Mouse (Mus musculus) midbrain, embryonic 11.5 days (tissue): ENCODE data around the gene Tsc22d1. TPM values are rescaled to one million over a fixed set of nuclear protein-coding genes. Genes with fewer than 3 reads are reported as not detected.

ENCODE experiments used
- ATAC-seq: fragments of 200-750 bp; cut with Nextera tagmentation; 2 replicates; pipeline ENCODE4 v1.8.0; 2017; ENCODE audit warnings: moderate TSS enrichment, moderate library complexity; ENCODE audit not compliant: low FRiP score
- DNase-seq: peaks from one replicate; pipeline ENCODE4 v3.0.0; 2015; ENCODE audit warnings: low spot score; ENCODE audit errors: missing footprints
- H3K27ac ChIP-seq: fragments of 300-500 bp; sonication (generic); 2 replicates; pipeline ENCODE4 v1.5.1; 2014; ENCODE audit warnings: low read depth, low read length
- H3K27me3 ChIP-seq: fragments of 300-500 bp; sonication (generic); 2 replicates; pipeline ENCODE4 v1.6.1; 2014; ENCODE audit warnings: mild to moderate bottlenecking, low read length, moderate library complexity, mixed read lengths; ENCODE audit not compliant: control insufficient read depth, insufficient read depth
- H3K36me3 ChIP-seq: fragments of 300-500 bp; sonication (generic); 2 replicates; pipeline ENCODE4 v1.6.1; 2014; ENCODE audit warnings: mild to moderate bottlenecking, low read length, moderate library complexity, mixed read lengths; ENCODE audit not compliant: control insufficient read depth, insufficient read depth
- H3K4me1 ChIP-seq: fragments of 300-500 bp; sonication (generic); 2 replicates; pipeline ENCODE4 v1.6.1; 2014; ENCODE audit warnings: low read length; ENCODE audit not compliant: control insufficient read depth, insufficient read depth
- H3K4me2 ChIP-seq: fragments of 300-500 bp; sonication (generic); 2 replicates; pipeline ENCODE4 v1.6.1; 2014; ENCODE audit warnings: mild to moderate bottlenecking, moderate library complexity
- H3K4me3 ChIP-seq: fragments of 300-500 bp; sonication (generic); 2 replicates; pipeline ENCODE4 v1.5.1; 2014; ENCODE audit warnings: low read depth, low read length
- H3K9ac ChIP-seq: fragments of 300-500 bp; sonication (generic); 2 replicates; pipeline ENCODE4 v1.6.1; 2014; ENCODE audit warnings: low read length
- H3K9me3 ChIP-seq: fragments of 300-500 bp; sonication (generic); 2 replicates; pipeline ENCODE4 v1.6.1; 2016; ENCODE audit warnings: low read length; ENCODE audit not compliant: control insufficient read depth
- WGBS: fragments of 180-500 bp; shearing (Covaris S2); extraction: QIAGEN DNeasy Blood & Tissue Kit; methylation state at CpG from one replicate; pipeline ENCODE4 v1.1.7; 2014; 5-methylcytosine and 5-hydroxymethylcytosine counted together
- polyA plus RNA-seq: library from polyadenylated mRNA; unstranded; fragments of >200 nt; fragmentation: Nextera tagmentation; extraction: Ambion mirVana; gene quantifications from 2 replicates; pipeline ENCODE4 v1.2.1, GENCODE M21; 2014

The Tsc22d1 gene
- polyA plus RNA-seq, 1 experiment from 2014 or later: 495 TPM

DNA sequence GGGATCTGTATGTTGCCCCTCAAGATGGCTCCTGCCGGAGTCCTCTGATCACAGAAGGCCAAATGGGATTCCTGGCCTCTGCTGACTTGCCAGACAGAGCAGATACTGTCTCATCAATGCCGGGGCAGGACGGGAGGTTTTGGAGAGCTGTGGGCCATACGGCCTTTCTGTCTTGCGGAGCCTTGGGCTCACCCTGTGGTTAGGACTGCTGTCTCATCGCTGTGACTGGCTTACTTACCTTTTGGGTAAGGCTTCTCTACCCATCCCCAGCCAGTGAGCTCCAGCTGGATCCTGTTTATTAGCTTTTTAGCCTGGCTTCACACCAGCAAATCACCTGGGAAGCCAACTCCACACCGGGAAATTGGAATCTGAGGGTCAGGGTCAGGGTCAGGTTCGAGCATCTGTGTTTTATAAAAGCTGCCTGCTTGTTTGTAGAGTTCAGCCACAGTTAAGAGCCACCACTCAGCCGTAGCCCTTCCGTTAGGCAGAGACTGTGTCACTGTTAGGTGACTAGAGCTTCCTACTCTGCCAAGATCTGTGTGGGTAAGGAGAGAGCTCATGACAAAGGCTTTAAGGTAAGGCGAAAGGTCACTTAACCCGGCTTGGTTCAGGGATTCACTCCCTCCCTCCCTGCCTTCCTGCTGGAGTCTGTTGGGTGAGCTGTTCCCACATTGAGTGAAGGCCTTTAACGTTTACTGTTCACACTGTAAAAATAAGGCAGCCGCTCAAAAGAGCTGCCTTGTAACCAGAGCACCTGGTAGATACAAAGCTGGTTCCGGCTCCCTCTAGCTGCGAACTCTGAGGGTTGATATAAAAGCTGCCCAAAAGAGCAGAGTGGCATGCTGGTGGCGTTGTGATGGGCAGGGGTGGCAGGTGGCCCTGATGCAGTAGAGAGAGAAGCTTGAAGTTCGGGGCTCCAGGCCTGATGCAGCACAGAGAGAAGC lies 73.6 kb downstream of the Tsc22d1 start:
- ATAC-seq: no peak
- Histone ChIP-seq H3K4me1 (no peaks in the 10 kb centered on the region), H3K4me3 (no peak overlapping the region), H3K36me3 (no peaks in the 10 kb centered on the region), H3K27ac (no peak overlapping the region), H3K4me2 (no peak overlapping the region), H3K9ac (no peak overlapping the region), H3K27me3 (no peaks in the 10 kb centered on the region), H3K9me3 (no peaks in the 10 kb centered on the region)
- peak; percentile 75 for DNase-seq
- WGBS: 77% methylated on average over 18 of the region's 18 CpGs

GRCm38 (mm10) chr14:76489128-76489527 lies 74.4 kb downstream of the Tsc22d1 start:
- no peak overlapping the region for H3K9ac ChIP-seq
- no peak overlapping the region for H3K27ac ChIP-seq
- 89% methylated on average over 2 of the region's 2 CpGs for WGBS
- ATAC-seq (no peak), DNase-seq (peak; percentile 8)
- no peaks in the 10 kb centered on the region for H3K9me3 ChIP-seq
- H3K36me3 ChIP-seq: no peaks in the 10 kb centered on the region
- no peak overlapping the region for H3K4me3 ChIP-seq
- no peak overlapping the region for H3K4me2 ChIP-seq
- H3K27me3 ChIP-seq: no peaks in the 10 kb centered on the region
- H3K4me1 ChIP-seq: no peaks in the 10 kb centered on the region

DNA sequence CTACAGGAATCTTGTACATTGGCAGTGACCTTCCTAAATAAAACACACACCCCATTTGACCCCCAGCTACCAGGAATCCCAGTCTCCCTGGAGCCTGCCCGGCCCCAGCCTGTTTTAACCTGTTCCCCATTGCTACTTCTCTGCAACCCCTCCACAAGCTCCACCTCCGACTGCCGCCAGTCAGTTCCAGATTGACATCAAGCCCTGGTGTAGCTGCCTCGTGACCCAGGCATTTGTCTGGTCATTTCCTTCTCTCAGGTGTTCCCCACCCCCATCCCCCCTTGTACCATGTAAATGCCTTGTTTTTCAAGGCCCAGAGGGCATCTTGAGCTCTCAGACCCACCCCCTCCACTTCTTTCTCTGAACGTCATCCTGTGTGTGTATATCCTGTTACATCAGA lies 80.3 kb downstream of the Tsc22d1 start:
- H3K4me3 ChIP-seq: no peak overlapping the region
- ATAC-seq (0 out of 2 replicates have a peak, but pooled peaks have one; percentile 30), DNase-seq (no peak)
- no peak overlapping the region for H3K4me2 ChIP-seq
- H3K9me3 ChIP-seq: no peaks in the 10 kb centered on the region
- no peak overlapping the region for H3K27ac ChIP-seq
- H3K9ac ChIP-seq: no peak overlapping the region
- no peaks in the 10 kb centered on the region for H3K27me3 ChIP-seq
- 61% methylated on average over 5 of the region's 5 CpGs for WGBS
- no peaks in the 10 kb centered on the region for H3K36me3 ChIP-seq
- H3K4me1 ChIP-seq: peaks cover 4% of the 10 kb centered on the region

- Histone ChIP-seq H3K36me3 (no peaks in the 10 kb centered on the region), H3K4me3 (no peak overlapping the region), H3K9ac (no peak overlapping the region), H3K4me2 (no peak overlapping the region), H3K9me3 (no peaks in the 10 kb centered on the region), H3K4me1 (peaks cover 7% of the 10 kb centered on the region), H3K27me3 (no peaks in the 10 kb centered on the region), H3K27ac (no peak overlapping the region)
- WGBS: 75% methylated on average over 9 of the region's 9 CpGs
- ATAC-seq (no peak), DNase-seq (no peak)
These were observed 82.4 kb downstream of the Tsc22d1 start for GRCm38 (mm10) chr14:76497187-76497586.

DNA sequence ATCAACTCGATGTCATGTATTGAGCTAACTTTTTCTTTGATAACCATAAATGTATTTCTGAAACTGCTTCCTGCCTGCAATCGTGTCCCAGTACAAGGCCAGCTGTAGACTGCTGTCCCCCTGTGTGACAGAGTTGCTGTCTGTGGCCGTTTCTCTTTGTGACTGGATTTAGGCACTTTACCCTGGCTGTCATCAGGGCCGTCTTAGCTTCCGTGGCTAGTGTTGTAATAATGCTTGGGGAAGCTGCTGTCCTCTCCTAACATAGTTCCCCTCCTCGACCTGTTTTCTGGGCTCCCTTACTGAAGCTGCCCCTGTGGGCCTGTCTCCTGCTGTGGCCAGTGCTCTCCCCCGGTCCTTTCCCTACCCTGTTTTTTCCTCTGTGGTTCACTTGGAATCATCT lies 83.4 kb downstream of the Tsc22d1 start:
- H3K9me3 ChIP-seq: no peaks in the 10 kb centered on the region
- H3K4me3 ChIP-seq: no peak overlapping the region
- H3K4me1 ChIP-seq: peaks cover 7% of the 10 kb centered on the region
- H3K36me3 ChIP-seq: no peaks in the 10 kb centered on the region
- no peak overlapping the region for H3K4me2 ChIP-seq
- no peaks in the 10 kb centered on the region for H3K27me3 ChIP-seq
- no peak overlapping the region; the same call in 1 of the 2 replicates for H3K27ac ChIP-seq
- DNase-seq (no peak), ATAC-seq (no peak)
- H3K9ac ChIP-seq: no peak overlapping the region
- WGBS: 55% methylated on average over 7 of the region's 7 CpGs

DNA sequence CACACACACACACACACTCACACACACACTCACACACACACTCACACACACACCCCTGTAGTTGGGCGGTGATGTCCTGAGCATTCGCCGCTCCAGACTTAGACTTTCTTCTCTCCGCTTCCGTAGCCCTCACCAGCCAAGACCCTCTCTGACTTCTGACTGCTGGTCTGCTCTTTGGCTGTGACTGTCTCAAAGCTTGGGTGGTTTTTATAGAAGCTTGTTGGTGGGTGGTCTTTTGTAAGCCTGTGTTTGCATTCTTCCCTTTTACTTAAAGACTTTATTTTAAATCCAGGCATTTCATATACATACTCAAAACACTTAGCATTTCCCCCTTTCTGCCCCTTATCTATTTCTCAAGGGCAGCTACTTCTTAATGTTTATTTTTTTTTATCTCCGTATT lies 84.7 kb downstream of the Tsc22d1 start:
- WGBS: 75% methylated on average over 6 of the region's 6 CpGs
- H3K27me3 ChIP-seq: no peaks in the 10 kb centered on the region
- no peak overlapping the region for H3K9ac ChIP-seq
- H3K9me3 ChIP-seq: no peaks in the 10 kb centered on the region
- H3K4me2 ChIP-seq: no peak overlapping the region
- H3K4me1 ChIP-seq: peaks cover 7% of the 10 kb centered on the region
- DNase-seq (no peak), ATAC-seq (no peak)
- no peak overlapping the region for H3K27ac ChIP-seq
- no peak overlapping the region for H3K4me3 ChIP-seq
- H3K36me3 ChIP-seq: no peaks in the 10 kb centered on the region

- H3K4me2 ChIP-seq: no peak overlapping the region
- no peaks in the 10 kb centered on the region for H3K27me3 ChIP-seq
- no peak overlapping the region for H3K9ac ChIP-seq
- ATAC-seq (no peak), DNase-seq (peak; percentile 88)
- H3K36me3 ChIP-seq: no peaks in the 10 kb centered on the region
- H3K9me3 ChIP-seq: no peaks in the 10 kb centered on the region
- no peak overlapping the region for H3K4me3 ChIP-seq
- H3K4me1 ChIP-seq: peaks cover 7% of the 10 kb centered on the region
- H3K27ac ChIP-seq: peak overlapping the region; percentile 40; the same call in 1 of the 2 replicates
- WGBS: 27% methylated on average over 5 of the region's 5 CpGs
These were observed 85.3 kb downstream of the Tsc22d1 start for GRCm38 (mm10) chr14:76500036-76500435.

DNA sequence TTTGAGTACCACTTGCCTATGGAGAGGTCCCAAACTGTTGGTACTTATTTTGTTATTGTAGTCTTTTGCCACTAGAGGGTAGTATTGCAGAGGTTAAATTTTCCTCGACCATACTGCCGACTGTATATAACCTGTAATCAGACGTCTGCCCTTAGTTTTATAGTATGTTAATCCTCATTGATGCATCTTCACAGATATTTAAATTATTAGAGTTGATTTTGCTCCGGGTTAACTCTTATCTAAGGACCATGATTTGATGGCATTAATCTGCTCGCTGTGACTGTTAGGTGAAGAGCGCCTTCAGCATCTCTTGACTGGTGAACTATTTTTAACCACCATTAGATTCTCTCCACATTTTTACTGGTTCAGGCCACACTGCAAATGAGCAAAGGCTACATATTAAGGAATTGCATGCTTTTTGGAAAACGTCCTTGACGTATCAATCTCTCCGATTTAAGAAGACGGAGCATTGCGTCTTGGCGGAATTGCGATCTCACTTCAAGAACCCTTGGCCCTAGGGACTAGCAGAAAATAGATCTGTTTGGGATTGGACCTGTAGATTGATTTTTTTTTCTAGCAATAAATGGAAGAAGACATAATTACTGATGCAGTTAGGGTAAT lies 88.6 kb downstream of the Tsc22d1 start:
- Histone ChIP-seq H3K9me3 (no peaks in the 10 kb centered on the region), H3K9ac (peak overlapping the region; percentile 14; the same call in 1 of the 2 replicates), H3K4me1 (peaks cover 14% of the 10 kb centered on the region), H3K36me3 (peaks cover 5% of the 10 kb centered on the region; the same call in 1 of the 2 replicates), H3K27ac (no peak overlapping the region; the same call in 1 of the 2 replicates), H3K4me2 (peak overlapping the region; percentile 86), H3K4me3 (peak overlapping the region; percentile 53), H3K27me3 (no peaks in the 10 kb centered on the region)
- no peak for ATAC-seq
- DNase-seq: peak; percentile 95
- WGBS: 7% methylated on average over 13 of the region's 13 CpGs
